Mouse (Mus musculus) spleen, adult 18-20 months (tissue): ENCODE results near the gene Hp.

ENCODE experiments used
- DNase-seq, 2 experiments: peaks; one replicate each; pipeline ENCODE4 v3.0.0; 2022; ENCODE audit warnings: mixed read lengths in 2 of 2

Hp gene

GRCm38 (mm10) chr8:109563881-109564280 is 15.1 kb downstream of the Hp start:
- DNase-seq: no peak

DNA sequence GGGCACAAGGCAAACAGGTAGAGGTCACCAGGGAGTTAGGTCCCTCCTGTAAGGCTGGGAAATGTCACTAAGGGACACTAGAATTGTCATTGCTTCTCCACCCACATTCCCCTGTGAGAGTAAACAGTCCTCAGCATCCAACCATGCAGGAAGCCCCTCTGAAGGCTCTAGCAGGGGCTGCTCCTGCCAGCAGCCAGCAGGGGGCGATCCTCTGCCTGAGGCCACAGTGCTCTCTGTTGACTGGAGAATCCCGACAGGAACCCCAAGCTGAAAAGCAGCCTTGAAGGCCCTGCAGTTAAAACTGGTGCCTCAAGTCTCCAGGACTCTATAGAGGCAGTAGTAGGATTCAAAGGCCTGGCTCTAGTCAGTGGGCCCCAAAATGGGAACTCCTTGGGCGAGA is 27.3 kb downstream of the Hp start:
- peak in 1 of 2 experiments; percentile 20 for DNase-seq

- no peak for DNase-seq
Observed at GRCm38 (mm10) chr8:109544049-109544448, 34.9 kb downstream of the Hp start.

DNA sequence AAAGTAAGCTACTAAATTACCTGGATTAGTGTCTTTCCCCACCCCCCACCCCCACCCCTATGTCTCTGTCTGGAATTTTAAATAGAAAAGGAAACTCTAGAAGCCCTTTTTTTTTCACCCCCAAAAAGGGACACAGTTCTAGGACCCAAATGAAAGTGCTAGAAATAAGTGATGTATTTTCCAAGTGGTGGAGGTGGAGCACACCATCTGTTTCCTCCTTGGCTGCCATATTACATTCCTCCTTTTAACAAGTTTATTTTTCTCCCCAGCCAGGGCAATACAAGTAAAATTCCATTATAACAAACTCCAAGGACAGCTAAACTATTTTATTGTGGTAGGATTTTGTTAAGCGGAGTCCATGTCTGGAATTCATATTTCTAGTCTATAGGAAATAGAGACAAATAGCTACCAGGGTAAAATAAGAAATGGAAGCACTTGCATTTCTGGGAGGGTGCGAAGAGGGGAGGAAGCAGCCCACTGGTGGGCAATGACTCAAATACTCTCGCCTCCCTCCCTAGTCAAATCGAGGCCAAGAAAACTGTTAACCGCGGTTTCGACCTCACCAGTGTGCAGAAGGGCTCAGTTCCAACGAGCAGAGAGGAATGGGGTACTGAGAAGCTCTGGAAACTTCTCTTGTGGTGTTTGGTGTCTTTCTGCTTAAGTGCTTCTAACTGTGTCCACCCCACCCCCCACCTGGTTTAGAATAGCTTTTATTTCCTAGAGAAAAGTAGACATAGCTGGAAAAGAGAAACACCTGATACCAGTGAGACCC is 36.0 kb downstream of the Hp start:
- no peak for DNase-seq

GRCm38 (mm10) chr8:109542165-109542564 is 36.8 kb downstream of the Hp start:
- DNase-seq: no peak

GRCm38 (mm10) chr8:109536703-109537102 is 42.3 kb downstream of the Hp start:
- DNase-seq: peak in 1 of 2 experiments; percentile 64

DNA sequence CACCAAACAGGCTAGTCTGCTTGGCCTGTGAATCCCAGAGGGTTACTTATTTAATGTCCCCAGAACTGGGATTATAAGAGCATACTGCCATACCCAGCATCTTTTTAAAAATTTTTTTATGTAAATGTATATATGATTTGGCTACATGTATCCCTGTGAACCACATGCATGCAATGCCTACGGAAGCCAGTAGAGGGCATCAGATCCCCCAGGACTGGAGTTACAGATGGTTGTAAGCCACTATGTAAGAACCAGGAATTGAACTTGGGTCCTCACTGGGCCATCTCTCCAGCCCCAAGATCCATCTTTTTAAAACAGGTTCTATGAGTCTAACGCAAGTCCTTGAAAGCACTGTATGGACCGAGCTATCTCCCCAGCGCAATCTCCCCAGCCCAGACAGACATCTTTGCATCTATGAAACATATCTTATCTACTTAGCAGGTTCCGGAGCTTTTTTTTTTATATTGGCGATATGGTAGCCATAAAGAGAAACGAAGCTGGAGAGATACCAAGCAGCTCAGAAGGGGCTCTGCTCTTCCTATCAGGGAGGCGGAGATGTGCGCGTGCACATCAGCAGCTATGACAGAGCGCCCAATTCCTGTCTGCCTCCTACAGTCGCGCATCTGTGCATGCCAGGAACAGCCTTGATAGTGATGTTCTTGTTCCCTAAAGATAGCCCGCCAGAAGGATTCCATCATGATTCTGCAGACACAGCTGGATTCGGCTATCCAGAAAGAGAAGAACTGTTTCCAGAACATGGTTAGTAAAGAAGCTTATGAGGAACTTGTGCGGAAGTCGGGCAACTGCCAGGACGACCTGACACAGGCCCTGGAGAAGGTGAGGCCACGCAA is 43.6 kb downstream of the Hp start:
- DNase-seq: peak in 1 of 2 experiments; percentile 35
